Mouse (Mus musculus) myocyte (in vitro differentiated cells): ENCODE measurements around the gene Ube2q1. TPM values are rescaled to one million over a fixed set of nuclear protein-coding genes. Genes with fewer than 3 reads are reported as not detected.

Source experiments
- H3K27me3 ChIP-seq: one replicate; pipeline ENCODE4 v1.6.1; 2011; ENCODE audit not compliant: control insufficient read depth, insufficient read depth, insufficient read length
- H3K36me3 ChIP-seq: one replicate; pipeline ENCODE4 v1.6.1; 2011; ENCODE audit not compliant: control insufficient read depth, insufficient read depth
- H3K4me2 ChIP-seq: one replicate; pipeline ENCODE4 v1.6.1; 2011; ENCODE audit warnings: low read depth, control low read depth
- H3K4me3 ChIP-seq: one replicate; pipeline ENCODE4 v1.5.1; 2011; ENCODE audit warnings: mild to moderate bottlenecking, control low read depth, moderate library complexity
- H3K79me2 ChIP-seq: one replicate; pipeline ENCODE4 v1.6.1; 2011; ENCODE audit not compliant: control insufficient read depth, insufficient read depth
- H3ac ChIP-seq: one replicate; pipeline ENCODE4 v1.6.1; 2011; ENCODE audit not compliant: control insufficient read depth, insufficient read length
- CEBPB ChIP-seq: IDR thresholded peaks from 2 replicates; pipeline ENCODE4 v1.6.1; 2011; ENCODE audit warnings: mild to moderate bottlenecking, moderate library complexity; ENCODE audit not compliant: poor library complexity, insufficient read depth, severe bottlenecking
- E2F4 ChIP-seq: IDR thresholded peaks from one replicate; pipeline ENCODE4 v1.6.1; 2011; ENCODE audit warnings: mild to moderate bottlenecking, control low read depth, moderate library complexity; ENCODE audit not compliant: insufficient read depth
- MAX ChIP-seq: IDR thresholded peaks from one replicate; pipeline ENCODE4 v1.6.1; 2011; ENCODE audit warnings: low read depth, mild to moderate bottlenecking, control low read depth
- MYOD1 ChIP-seq, 3 experiments: IDR thresholded peaks; one replicate each; pipeline ENCODE4 v1.6.1; 2011; ENCODE audit warnings: control low read depth in 2 of 3, low read depth in 2 of 3, mild to moderate bottlenecking in 2 of 3, moderate library complexity in 1 of 3; ENCODE audit not compliant: insufficient read length in 2 of 3, control insufficient read depth in 1 of 3
- MYOG ChIP-seq, 3 experiments: IDR thresholded peaks; one replicate each; pipeline ENCODE4 v1.6.1; 2011; ENCODE audit warnings: control low read depth in 2 of 3, low read depth in 2 of 3, mild to moderate bottlenecking in 2 of 3; ENCODE audit not compliant: insufficient read length in 2 of 3, control insufficient read depth in 1 of 3, insufficient read depth in 1 of 3
- POLR2A ChIP-seq: IDR thresholded peaks from one replicate; pipeline ENCODE4 v1.6.1; 2011; ENCODE audit warnings: low read depth, mild to moderate bottlenecking, control low read depth, moderate library complexity; ENCODE audit not compliant: insufficient read length
- POLR2AphosphoS2 ChIP-seq: IDR thresholded peaks from one replicate; pipeline ENCODE4 v1.6.1; 2011; ENCODE audit warnings: low read depth, control low read depth; ENCODE audit not compliant: insufficient read length
- REST ChIP-seq: IDR thresholded peaks from one replicate; pipeline ENCODE4 v1.6.1; 2011; ENCODE audit warnings: mild to moderate bottlenecking, control low read depth, moderate library complexity; ENCODE audit not compliant: insufficient read depth, insufficient read length
- SRF ChIP-seq: IDR thresholded peaks from one replicate; pipeline ENCODE4 v1.6.1; 2011; ENCODE audit warnings: low read depth; ENCODE audit not compliant: control insufficient read depth, insufficient read length
- TCF12 ChIP-seq: IDR thresholded peaks from one replicate; pipeline ENCODE4 v1.6.1; 2011; ENCODE audit warnings: mild to moderate bottlenecking, control low read depth; ENCODE audit not compliant: poor library complexity, insufficient read depth, severe bottlenecking
- TCF3 ChIP-seq: IDR thresholded peaks from one replicate; pipeline ENCODE4 v1.6.1; 2011; ENCODE audit warnings: low read depth, control low read depth; ENCODE audit not compliant: insufficient read length
- USF1 ChIP-seq: IDR thresholded peaks from one replicate; pipeline ENCODE4 v1.6.1; 2011; ENCODE audit warnings: low read depth, mild to moderate bottlenecking, control low read depth, moderate library complexity
- polyA plus RNA-seq: library from polyadenylated mRNA; unstranded; fragments of >200 nt; fragmentation: generic; extraction: Trizol; gene quantifications from one replicate; pipeline ENCODE4 v1.2.1, GENCODE M21; 2012; ENCODE audit warnings: missing spikeins

The Ube2q1 gene
- polyA plus RNA-seq, 1 experiment: 39.8 TPM

DNA sequence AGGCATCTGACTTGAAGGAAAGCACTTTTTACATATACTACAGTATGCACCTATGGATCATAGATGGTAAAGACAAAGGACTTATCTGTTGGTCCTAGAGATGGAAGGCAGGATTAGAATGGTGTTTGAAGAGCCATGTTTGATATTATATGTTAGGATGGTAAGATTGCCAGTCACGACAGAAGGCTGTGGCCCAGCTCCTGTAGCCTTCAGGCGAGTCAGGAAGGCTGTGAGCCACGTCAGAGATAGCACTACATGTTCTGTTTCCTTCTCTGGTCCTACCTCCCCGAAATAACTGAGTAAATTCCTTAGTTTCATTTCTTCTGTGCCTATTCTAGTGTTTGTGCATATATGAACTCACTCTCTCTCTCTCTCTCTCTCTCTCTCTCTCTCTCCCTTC is 41.3 kb upstream of the Ube2q1 start:
- Histone ChIP-seq H3K4me3 (peak overlapping the region; percentile 46), H3K79me2 (peaks cover 37% of the 10 kb centered on the region), H3K27me3 (no peaks in the 10 kb centered on the region), H3ac (no peak overlapping the region), H3K36me3 (no peaks in the 10 kb centered on the region), H3K4me2 (no peak overlapping the region)
- TF ChIP-seq MYOG (IDR thresholded peaks at IDR 0.05; ENCODE audit: control insufficient read depth in 1 of 3, insufficient read depth in 1 of 3, insufficient read length in 2 of 3, low read depth in 2 of 3) (no peak), POLR2AphosphoS2 (no peak), TCF12 (no peak), USF1 (no peak), REST (no peak), MYOD1 (IDR thresholded peaks at IDR 0.05; ENCODE audit: control insufficient read depth in 1 of 3, insufficient read length in 2 of 3, low read depth in 2 of 3) (no peak), POLR2A (no peak), MAX (no peak), CEBPB (no peak), TCF3 (no peak), E2F4 (no peak), SRF (no peak)

DNA sequence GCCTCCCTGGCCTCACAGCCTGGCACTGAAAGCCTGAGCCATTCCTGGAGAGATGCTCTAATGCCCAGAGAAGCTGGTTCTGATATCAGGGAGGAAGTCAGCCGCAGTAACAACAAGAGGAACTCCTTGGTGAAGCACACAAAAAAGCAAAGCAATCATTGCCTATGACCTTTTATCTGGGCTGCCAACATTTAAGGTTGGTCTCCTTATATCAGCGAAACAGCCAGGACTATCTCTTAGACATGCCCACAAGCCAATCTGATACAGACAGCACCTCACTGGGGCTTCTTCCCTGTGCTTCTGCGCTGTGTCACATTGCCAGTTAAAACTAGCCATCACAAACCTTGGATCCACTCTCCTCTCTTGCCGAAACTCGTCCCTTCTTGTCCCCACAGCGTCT is 34.9 kb upstream of the Ube2q1 start:
- TF ChIP-seq USF1: no peak
- TF ChIP-seq CEBPB: no peak
- Histone ChIP-seq H3K27me3 (no peaks in the 10 kb centered on the region), H3K4me3 (no peak overlapping the region), H3K36me3 (peaks cover 8% of the 10 kb centered on the region), H3K79me2 (no peaks in the 10 kb centered on the region), H3K4me2 (no peak overlapping the region), H3ac (no peak overlapping the region)

DNA sequence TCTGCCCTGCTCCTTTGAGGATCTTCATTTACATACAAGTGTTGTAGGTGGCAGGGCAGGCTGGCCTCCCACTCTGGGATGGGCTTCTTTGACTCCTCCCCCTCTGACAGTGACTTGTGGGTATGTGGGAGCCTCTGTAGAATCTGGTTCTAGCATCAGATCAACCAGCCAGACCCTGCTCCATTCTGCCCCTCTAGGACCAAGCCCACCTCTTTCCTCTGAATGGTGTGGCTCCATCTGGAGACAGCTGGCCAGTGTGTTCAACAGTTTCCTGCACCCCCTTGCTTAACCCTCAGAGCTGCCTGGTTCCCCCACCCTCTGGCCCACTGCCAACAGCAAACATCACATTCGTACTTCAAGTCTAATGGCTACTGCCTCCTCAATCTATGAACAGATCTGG is 21.1 kb upstream of the Ube2q1 start:
- H3K27me3 ChIP-seq: peaks cover 14% of the 10 kb centered on the region
- no peak overlapping the region for H3K4me2 ChIP-seq
- H3ac ChIP-seq: no peak overlapping the region
- H3K36me3 ChIP-seq: peaks cover 14% of the 10 kb centered on the region
- H3K79me2 ChIP-seq: no peaks in the 10 kb centered on the region
- no peak for TF ChIP-seq POLR2A
- no peak for TF ChIP-seq TCF12
- TF ChIP-seq MAX: no peak
- no peak for TF ChIP-seq MYOG (IDR thresholded peaks at IDR 0.05; ENCODE audit: control insufficient read depth in 1 of 3, insufficient read depth in 1 of 3, insufficient read length in 2 of 3, low read depth in 2 of 3)
- TF ChIP-seq USF1: no peak
- TF ChIP-seq TCF3: no peak
- TF ChIP-seq REST: no peak
- no peak for TF ChIP-seq MYOD1 (IDR thresholded peaks at IDR 0.05; ENCODE audit: control insufficient read depth in 1 of 3, insufficient read length in 2 of 3, low read depth in 2 of 3)
- H3K4me3 ChIP-seq: no peak overlapping the region

DNA sequence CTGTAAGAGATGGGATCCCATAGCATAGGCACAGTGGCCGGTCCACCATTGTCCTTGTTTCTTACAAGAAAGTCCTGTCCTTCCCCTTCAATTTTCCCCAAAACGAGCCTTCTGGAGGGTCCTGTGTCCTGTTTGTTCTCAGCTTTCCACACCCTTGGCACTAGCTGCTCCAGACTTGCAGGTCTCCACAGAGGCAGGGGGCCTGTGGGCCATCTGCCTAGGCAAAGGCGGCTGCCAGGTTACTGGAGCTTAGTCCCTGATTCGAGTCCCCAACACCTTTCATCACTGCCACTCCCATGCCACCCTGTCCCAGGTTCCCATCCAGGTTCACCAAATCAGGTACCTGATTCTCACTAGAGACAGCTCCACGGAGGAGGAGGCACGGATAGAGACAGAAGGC is 18.1 kb upstream of the Ube2q1 start:
- Histone ChIP-seq H3K4me3 (no peak overlapping the region), H3ac (no peak overlapping the region), H3K79me2 (no peaks in the 10 kb centered on the region), H3K36me3 (peaks cover 5% of the 10 kb centered on the region), H3K27me3 (peaks cover 35% of the 10 kb centered on the region), H3K4me2 (no peak overlapping the region)
- TF ChIP-seq MAX (no peak), USF1 (no peak), POLR2AphosphoS2 (no peak), CEBPB (no peak), SRF (no peak), MYOD1 (IDR thresholded peaks at IDR 0.05; ENCODE audit: control insufficient read depth in 1 of 3, insufficient read length in 2 of 3, low read depth in 2 of 3) (no peak), TCF12 (no peak), TCF3 (no peak), REST (no peak), MYOG (IDR thresholded peaks at IDR 0.05; ENCODE audit: control insufficient read depth in 1 of 3, insufficient read depth in 1 of 3, insufficient read length in 2 of 3, low read depth in 2 of 3) (no peak), POLR2A (no peak), E2F4 (no peak)

DNA sequence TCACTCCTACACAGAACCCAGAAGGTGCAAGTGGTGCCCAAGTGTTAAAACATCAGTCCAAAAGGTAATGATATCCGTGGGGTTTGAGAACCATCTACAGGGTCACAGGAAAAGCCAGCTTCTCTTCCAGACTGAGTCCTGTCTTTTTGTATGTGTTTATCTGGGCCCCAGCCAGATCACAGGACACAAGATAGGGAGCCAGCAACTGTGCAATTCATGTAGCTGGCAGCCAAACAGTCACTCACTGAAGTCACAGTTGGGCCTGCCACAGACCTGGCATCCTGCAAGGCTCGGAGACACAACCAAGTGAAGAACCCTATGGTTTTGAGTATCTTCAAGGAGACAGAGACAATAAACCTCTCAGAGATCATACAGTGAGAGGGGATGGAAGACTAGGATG is 15.6 kb upstream of the Ube2q1 start:
- Histone ChIP-seq H3K27me3 (peaks cover 47% of the 10 kb centered on the region), H3ac (no peak overlapping the region), H3K36me3 (no peaks in the 10 kb centered on the region), H3K4me3 (no peak overlapping the region), H3K4me2 (no peak overlapping the region), H3K79me2 (no peaks in the 10 kb centered on the region)
- TF ChIP-seq USF1: no peak

DNA sequence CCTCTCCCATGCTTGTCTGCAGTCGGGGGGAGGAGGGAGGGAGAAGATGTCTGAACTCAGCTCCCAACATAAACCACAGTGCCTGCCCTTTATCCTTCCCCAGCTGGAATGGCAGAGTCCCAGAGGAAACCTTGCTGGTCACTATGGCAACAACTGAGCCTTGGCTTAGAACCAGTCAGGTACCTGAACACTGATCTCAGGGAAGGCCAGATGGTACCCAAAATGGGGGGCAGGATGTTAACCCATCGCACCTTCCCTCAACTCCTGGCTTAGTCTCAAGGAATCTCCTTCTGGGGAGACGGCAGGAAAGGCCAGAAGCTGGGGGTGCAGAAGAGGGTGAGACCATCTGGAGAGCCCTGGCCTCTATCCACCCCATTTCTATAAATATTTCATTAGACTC is 13.6 kb upstream of the Ube2q1 start:
- Histone ChIP-seq H3K27me3 (peaks cover 56% of the 10 kb centered on the region), H3K79me2 (no peaks in the 10 kb centered on the region), H3K36me3 (no peaks in the 10 kb centered on the region), H3ac (no peak overlapping the region), H3K4me3 (no peak overlapping the region), H3K4me2 (no peak overlapping the region)
- no peak for TF ChIP-seq MYOD1 (IDR thresholded peaks at IDR 0.05; ENCODE audit: control insufficient read depth in 1 of 3, insufficient read length in 2 of 3, low read depth in 2 of 3)
- no peak for TF ChIP-seq USF1
- TF ChIP-seq TCF12: no peak
- no peak for TF ChIP-seq SRF
- TF ChIP-seq CEBPB: no peak
- no peak for TF ChIP-seq MYOG (IDR thresholded peaks at IDR 0.05; ENCODE audit: control insufficient read depth in 1 of 3, insufficient read depth in 1 of 3, insufficient read length in 2 of 3, low read depth in 2 of 3)
- no peak for TF ChIP-seq REST
- no peak for TF ChIP-seq MAX
- TF ChIP-seq E2F4: no peak
